Mouse (Mus musculus) CD4-positive, CD25-positive, alpha-beta regulatory T cell, adult 2 months (primary cell): Measurements from ENCODE around the gene Sstr4.
A peak's percentile ranks its signal among the peaks of the same experiment; 100 is the strongest.

Experiments used
- DNase-seq: peaks from one replicate; pipeline ENCODE4 v3.0.0-alpha.2; 2012; ENCODE audit warnings: low read depth, low spot score

The Sstr4 gene

GRCm38 (mm10) chr2:148395131-148396051 is at the start of gene Sstr4:
Gene Sstr4, plus strand, starts transcription at chr2:148395344.
- DNase-seq, result no peak

- no peak for DNase-seq
Observed at GRCm38 (mm10) chr2:148345373-148345772, 49.8 kb upstream of the Sstr4 start.

GRCm38 (mm10) chr2:148346976-148347375 is 48.2 kb upstream of the Sstr4 start:
- no peak for DNase-seq

DNA sequence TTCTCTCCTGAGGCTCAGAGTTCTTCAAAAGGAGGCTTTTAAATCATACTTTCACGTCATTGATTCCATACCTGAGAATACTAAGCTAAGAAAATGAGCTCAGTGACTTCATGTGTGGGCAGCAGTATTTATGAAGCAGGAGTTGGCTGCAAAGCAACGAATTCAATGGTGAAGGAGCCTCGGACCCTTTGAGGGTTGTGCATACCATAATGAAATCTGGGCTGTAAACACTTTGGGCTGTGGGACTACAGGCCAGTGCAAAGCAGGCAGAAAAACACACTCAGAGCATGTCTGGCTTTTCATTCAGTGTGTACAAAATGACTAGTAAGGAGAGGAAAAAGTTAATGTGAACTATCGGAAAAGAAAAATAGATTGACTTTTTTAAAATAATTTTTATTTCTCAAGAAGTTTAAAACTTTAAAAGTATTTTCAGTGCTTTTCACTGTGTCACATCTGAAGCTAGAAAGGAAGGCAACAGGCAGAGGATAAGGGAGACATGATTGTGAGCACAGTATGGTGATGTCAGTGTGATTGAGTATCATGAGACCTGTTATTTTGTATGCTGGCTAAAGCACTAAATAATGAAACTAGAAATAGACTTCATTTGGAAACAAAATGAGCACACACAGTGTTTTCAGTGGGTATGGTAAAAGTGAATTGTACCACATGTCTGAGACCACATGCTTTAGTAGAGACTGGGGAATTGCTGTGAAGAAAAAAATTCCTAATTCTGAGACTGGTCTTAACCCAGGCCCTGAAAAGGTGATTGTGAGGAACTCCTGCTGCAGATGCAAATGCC is 45.4 kb upstream of the Sstr4 start:
- no peak for DNase-seq

DNA sequence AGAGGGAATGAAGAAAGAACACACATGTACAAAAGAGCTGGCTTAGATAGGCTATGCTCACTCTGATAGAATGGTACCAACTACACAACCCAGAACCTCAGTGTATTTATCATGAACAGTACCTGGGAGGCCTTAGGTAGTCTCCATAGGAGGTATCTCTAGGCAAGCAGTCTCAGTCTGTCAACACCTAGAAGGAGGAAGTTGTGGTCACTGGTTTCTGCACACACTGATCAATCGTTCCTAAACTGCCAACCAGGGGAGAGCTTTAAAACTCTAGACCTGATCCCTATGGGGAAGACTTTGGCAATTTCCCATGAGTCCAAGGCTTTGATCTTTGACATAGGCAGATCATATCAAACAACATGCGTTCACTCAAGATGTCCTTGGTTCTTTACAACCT is 44.7 kb upstream of the Sstr4 start:
- DNase-seq, result no peak

- DNase-seq, result no peak
Observed at GRCm38 (mm10) chr2:148352655-148353054, 42.5 kb upstream of the Sstr4 start.

GRCm38 (mm10) chr2:148357145-148357544 is 38.0 kb upstream of the Sstr4 start:
- DNase-seq, result no peak

- DNase-seq, result no peak
Observed at GRCm38 (mm10) chr2:148364536-148364935, 30.6 kb upstream of the Sstr4 start.

GRCm38 (mm10) chr2:148365227-148365626 is 29.9 kb upstream of the Sstr4 start:
- no peak for DNase-seq

GRCm38 (mm10) chr2:148371743-148372630 is 23.2 kb upstream of the Sstr4 start:
- DNase-seq, result no peak

DNA sequence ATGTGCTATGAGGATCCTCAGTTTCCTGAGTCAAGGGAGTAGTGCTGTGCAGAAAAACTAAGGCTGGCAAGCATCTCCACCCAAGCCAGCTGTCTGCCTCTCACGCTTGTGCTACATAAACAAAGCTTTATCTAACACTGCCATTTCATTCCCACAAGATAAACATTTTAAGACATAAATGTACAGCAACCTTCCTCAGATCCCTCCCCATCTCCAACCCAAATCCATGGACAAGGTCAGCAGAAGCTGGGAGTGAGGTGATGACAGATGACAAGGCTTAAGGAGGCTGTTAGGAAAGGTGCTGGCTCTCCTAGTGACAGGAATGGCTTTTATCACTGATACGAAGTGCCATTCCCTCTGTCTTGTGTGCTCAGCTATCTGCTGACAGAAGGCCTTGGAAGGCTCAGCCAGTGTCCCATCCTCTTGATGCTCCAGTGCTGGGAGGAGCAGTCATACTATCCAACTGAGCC is 21.5 kb upstream of the Sstr4 start:
- DNase-seq, result no peak

GRCm38 (mm10) chr2:148375326-148376150 is 19.6 kb upstream of the Sstr4 start:
- DNase-seq, result peak; percentile 36

DNA sequence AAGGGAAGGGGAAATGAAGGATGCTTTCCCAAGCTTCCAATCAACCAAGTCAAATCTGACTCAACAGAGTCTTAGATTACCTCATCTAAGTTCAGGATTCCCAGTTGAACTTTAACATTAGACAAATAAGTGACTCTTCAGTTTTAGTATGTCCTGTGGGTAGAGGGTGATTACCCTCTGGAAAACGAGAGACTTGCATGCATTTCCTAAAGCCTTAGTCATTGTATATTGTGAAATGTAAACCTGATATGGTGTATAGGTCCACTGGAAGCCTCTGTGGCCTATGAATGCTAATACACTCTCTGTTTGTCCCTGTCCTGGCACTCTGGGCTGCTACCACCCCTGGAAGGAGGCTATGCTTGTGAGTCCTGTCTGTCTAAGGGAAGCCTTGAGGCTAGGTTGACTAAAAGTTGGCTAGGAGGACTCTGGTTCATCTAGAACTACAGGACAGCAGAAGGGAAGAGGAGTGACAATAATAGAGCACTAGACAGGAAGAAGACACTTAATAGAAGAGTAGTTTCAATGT is 16.3 kb upstream of the Sstr4 start:
- DNase-seq, result no peak

DNA sequence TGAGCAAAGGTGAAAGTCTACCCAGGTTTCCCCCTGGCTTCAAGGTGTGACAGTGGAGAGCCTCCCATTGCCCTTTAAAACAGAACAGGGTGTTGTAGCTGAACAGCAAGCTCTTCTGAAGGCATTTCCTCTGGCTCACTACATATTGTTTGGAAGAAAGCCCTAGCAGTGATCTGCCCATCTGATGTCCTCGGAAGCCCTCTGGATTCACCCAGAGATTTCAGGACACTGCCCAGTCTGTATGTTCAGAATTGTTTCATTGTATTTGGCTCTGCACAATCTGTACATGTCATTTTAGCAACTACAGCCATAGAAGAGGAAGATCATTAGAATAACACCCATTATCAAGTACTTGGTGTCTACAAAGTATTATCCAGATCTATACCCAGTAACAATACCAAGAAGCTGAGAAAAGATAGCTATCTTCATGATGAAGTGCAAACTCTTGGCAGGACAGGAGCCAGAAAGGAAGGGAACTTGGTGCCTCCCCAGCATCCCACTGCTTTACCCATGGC is 15.2 kb upstream of the Sstr4 start:
- no peak for DNase-seq

GRCm38 (mm10) chr2:148381076-148381475 is 14.1 kb upstream of the Sstr4 start:
- no peak for DNase-seq

GRCm38 (mm10) chr2:148386476-148386875 is 8.7 kb upstream of the Sstr4 start:
- no peak for DNase-seq

- DNase-seq, result no peak
Observed at GRCm38 (mm10) chr2:148386927-148387326, 8.2 kb upstream of the Sstr4 start.

DNA sequence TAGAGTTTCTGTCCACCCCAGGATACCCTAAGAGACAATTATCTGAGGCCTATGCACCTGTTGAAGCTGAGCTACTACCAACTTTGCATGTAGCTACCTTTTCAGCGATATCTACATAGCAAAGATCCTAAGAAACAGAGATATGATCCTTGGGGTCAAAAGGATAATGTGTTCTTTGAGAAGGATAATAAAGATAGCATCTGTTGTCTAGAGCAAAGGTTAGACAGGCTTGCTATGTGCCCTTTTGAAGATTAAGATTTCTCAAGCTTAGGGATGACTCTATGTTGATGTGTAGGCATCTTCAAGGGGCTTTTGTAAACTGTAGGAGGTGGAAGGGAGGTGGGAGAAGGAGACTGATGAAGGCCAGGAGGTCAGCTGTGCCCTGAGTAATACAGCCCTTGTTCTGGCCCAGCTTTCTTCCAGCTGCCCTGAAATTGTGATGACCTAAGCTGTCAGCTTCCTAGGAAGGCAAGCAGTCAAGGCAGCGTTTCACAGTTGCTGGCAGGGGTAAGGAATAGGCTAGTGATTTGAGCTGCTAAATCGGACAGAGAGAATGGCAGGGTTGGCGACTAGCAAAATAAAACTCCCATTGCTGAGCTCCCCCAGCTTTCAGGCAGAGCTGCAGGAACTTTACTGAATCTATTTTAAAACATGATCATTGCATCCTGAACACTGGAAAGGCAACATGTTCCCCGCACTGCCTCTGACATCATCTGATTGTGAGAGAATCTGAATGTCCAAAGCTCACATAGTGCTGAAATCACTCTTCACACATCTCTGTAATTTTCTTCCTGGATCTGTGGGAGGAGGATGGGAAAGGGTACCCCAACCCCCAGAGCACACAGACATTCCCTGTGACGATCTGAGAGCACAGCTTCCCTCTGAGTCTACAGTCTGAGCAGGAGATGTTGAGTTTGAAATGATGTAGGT is 7.2 kb upstream of the Sstr4 start:
- no peak for DNase-seq

GRCm38 (mm10) chr2:148393149-148393548 is 2.0 kb upstream of the Sstr4 start:
- DNase-seq, result no peak
